Mouse (Mus musculus): ENCODE measurements around the gene Msantd2. TPM values are rescaled to one million over a fixed set of nuclear protein-coding genes. Genes with fewer than 3 reads are reported as not detected.

Msantd2 gene
- polyA plus RNA-seq, 1 experiment from 2014 or later, result 35.7 TPM

DNA sequence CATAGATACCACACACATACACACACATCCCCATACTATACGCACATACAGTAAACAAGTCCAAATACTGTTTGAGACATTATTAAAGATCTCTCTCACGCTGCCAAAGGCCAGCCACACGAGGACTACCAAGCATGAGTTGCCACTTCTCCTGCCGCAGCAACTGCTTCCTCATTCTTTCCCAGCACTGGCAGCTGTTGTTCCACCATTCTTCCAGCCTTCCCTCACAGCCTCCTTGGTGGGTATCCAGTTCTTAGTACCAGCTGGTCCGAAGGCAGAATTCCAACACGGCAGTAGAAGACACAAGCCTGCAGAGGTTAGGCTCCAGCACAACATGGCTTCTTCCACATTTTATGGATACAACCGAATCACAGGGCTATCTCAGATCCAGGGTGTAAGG lies 14.2 kb upstream of the Msantd2 start:
- Histone ChIP-seq H3K9me3 (ENCODE audit: low read depth, low read length) (no peaks in the 10 kb centered on the region), H3K36me3 (ENCODE audit: insufficient read depth) (no peaks in the 10 kb centered on the region), H3K27ac (ENCODE audit: low read depth) (no peak overlapping the region), H3K27me3 (ENCODE audit: insufficient read depth, low read length) (no peaks in the 10 kb centered on the region), H3K4me1 (ENCODE audit: insufficient read depth) (no peaks in the 10 kb centered on the region), H3K9ac (no peak overlapping the region), H3K4me2 (no peak overlapping the region), H3K4me3 (ENCODE audit: low read depth, low read length) (no peak overlapping the region)
- WGBS, result 77% methylated on average over 7 of the region's 7 CpGs
- ATAC-seq (ENCODE audit: insufficient read depth) (no peak), DNase-seq (no peak)
- TF ChIP-seq CTCF (IDR thresholded peaks at IDR 0.05; ENCODE audit: low read depth), result no peak

DNA sequence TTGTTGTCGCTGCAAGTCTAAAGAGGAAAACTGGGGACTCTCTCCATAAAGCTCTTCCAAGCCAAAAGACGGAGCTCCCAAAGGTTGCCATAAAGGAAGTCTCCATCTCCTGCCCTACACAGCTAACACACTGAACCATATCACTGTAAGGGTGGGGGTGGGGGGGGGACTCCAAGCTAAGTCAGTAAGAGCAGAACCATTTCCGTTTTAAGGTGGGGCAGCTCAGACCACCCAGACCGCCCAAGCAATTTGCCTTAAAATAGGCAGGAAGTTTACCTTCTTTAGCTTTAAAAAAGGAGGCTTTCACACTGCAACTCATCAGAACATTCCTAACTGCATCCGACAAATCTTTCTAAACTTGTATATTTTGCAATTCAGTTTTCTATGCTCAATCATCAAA lies 4.0 kb upstream of the Msantd2 start:
- no peak overlapping the region for H3K4me2 ChIP-seq
- DNase-seq, result no peak
- H3K9ac ChIP-seq, result no peak overlapping the region
- WGBS, result 58% methylated on average over 5 of the region's 5 CpGs
- no peak for TF ChIP-seq CTCF (IDR thresholded peaks at IDR 0.05; ENCODE audit: low read depth)
- no peaks in the 10 kb centered on the region for H3K27me3 ChIP-seq (ENCODE audit: insufficient read depth, low read length)
- no peak for ATAC-seq (ENCODE audit: insufficient read depth)
- H3K36me3 ChIP-seq (ENCODE audit: insufficient read depth), result no peaks in the 10 kb centered on the region
- H3K4me1 ChIP-seq (ENCODE audit: insufficient read depth), result no peaks in the 10 kb centered on the region
- no peaks in the 10 kb centered on the region for H3K9me3 ChIP-seq (ENCODE audit: low read depth, low read length)
- H3K4me3 ChIP-seq (ENCODE audit: low read depth, low read length), result no peak overlapping the region
- H3K27ac ChIP-seq (ENCODE audit: low read depth), result no peak overlapping the region

DNA sequence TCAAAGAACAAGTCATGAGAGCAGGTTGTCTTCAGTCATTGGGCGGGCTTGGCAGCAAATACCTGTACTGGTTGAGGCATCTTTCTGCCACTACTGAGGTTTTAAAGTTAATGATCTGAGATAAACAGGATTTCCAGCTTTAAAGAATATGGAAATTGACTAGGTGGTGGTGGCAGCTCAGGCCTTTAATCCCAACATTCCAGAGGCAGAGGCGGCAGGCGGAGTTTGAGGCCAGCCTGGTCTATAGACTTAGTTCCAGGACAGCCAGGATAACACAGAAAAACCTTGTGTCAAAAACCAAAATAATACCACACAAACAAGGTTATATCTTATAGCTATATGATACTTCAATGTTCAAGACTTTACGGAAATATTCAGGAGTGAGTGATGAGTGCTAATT lies 1.1 kb upstream of the Msantd2 start:
- Histone ChIP-seq H3K4me3 (ENCODE audit: low read depth, low read length) (peak overlapping the region; percentile 99), H3K4me1 (ENCODE audit: insufficient read depth) (no peaks in the 10 kb centered on the region), H3K9ac (peak overlapping the region; percentile 93), H3K9me3 (ENCODE audit: low read depth, low read length) (no peaks in the 10 kb centered on the region), H3K27me3 (ENCODE audit: insufficient read depth, low read length) (no peaks in the 10 kb centered on the region), H3K27ac (ENCODE audit: low read depth) (peak overlapping the region; percentile 99), H3K4me2 (peak overlapping the region; percentile 62), H3K36me3 (ENCODE audit: insufficient read depth) (0 out of 2 replicates have a peak, but pooled peaks cover 3% of the 10 kb centered on the region)
- DNase-seq (peak; percentile 6), ATAC-seq (ENCODE audit: insufficient read depth) (no peak)
- WGBS, result 36% methylated on average over 4 of the region's 4 CpGs
- no peak for TF ChIP-seq CTCF (IDR thresholded peaks at IDR 0.05; ENCODE audit: low read depth)

DNA sequence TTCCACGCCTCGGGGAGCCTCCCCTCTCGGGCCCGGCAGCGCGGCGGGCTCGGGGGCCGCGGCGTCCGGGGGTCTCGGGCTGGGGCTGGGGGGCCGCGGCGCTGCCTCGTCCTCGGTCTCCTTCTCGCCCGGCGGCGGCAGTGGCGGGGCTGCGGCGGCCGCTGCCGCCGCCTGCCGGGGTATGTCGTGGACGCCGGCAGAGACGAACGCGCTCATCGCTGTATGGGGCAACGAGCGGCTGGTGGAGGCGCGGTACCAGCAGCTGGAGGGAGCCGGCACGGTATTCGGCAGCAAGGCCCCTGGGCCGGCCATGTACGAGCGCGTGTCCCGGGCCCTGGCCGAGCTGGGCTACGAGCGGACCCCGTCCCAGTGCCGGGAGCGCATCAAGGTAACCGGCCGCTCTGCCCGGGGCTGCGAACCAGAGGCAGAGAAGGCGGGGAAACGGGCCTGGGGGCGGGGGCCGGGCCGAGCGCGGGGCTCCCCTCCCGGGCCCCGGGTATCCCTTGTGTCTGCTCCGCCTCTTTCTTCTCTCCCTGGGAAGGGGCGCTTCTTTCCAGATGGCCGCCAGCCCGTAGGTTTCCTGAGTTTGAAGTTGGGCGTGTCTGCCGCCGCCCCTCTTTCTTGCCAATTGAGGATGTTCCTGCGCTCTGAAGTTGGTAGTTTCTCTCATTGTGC lies 464 bp downstream of the Msantd2 start:
- Histone ChIP-seq H3K4me3 (ENCODE audit: low read depth, low read length) (peak overlapping the region; percentile 99), H3K4me1 (ENCODE audit: insufficient read depth) (no peaks in the 10 kb centered on the region), H3K27me3 (ENCODE audit: insufficient read depth, low read length) (no peaks in the 10 kb centered on the region), H3K9me3 (ENCODE audit: low read depth, low read length) (no peaks in the 10 kb centered on the region), H3K9ac (peak overlapping the region; percentile 93), H3K36me3 (ENCODE audit: insufficient read depth) (0 out of 2 replicates have a peak, but pooled peaks cover 3% of the 10 kb centered on the region), H3K4me2 (peak overlapping the region; percentile 62), H3K27ac (ENCODE audit: low read depth) (peak overlapping the region; percentile 99)
- peak; percentile 86 for DNase-seq
- WGBS, result 0% methylated on average over 59 of the region's 75 CpGs
- TF ChIP-seq CTCF (IDR thresholded peaks at IDR 0.05; ENCODE audit: low read depth), result no peak
- ATAC-seq (ENCODE audit: insufficient read depth), result peak; percentile 79

DNA sequence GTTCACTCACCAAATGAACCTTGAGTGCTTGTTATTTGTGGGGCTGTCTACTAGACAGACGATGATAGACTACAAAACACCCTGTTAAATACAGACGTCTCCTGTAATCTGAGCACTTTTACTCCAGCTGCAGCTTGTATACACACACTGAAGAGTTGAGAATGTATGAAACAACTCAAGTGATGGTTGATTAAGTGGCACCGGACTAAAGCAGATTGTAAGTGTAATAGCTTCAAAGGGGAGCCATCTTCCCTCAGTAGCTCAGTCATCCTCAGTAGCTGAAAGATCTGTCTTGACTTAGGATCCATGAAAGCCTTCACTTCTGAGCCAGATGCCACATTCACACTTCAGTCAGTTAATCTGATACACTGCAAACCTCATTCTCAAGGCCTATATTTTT lies 6.6 kb downstream of the Msantd2 start:
- Histone ChIP-seq H3K4me2 (no peak overlapping the region), H3K4me1 (ENCODE audit: insufficient read depth) (peaks cover 4% of the 10 kb centered on the region; the same call in 1 of the 2 replicates), H3K27me3 (ENCODE audit: insufficient read depth, low read length) (no peaks in the 10 kb centered on the region), H3K4me3 (ENCODE audit: low read depth, low read length) (no peak overlapping the region), H3K9me3 (ENCODE audit: low read depth, low read length) (no peaks in the 10 kb centered on the region), H3K27ac (ENCODE audit: low read depth) (0 out of 2 replicates have a peak overlapping the region, but pooled peaks have one; percentile 65), H3K36me3 (ENCODE audit: insufficient read depth) (peaks cover 10% of the 10 kb centered on the region; the same call in 1 of the 2 replicates), H3K9ac (no peak overlapping the region)
- ATAC-seq (ENCODE audit: insufficient read depth), result peak; percentile 96
- no peak for TF ChIP-seq CTCF (IDR thresholded peaks at IDR 0.05; ENCODE audit: low read depth)
- 20% methylated on average over 3 of the region's 3 CpGs for WGBS
- DNase-seq, result peak; percentile 96

DNA sequence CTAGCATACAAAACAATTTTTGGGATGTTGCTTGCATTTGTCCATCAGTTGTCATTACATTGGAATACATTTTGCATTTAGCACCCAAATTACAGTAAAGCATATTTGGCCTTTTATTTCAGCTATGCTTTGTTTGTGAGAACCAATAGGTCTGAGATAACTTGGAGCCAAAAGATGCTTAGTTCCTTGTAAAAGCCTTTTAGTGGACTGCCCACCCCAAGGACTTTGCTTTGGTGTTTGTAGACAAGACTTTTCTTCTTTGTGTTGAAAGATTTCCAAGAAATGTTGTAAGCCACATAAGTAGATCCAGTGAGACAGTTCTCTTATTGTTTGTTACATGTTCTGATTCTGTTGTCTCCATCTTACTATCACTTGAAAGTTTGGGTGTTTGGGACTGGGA lies 7.2 kb downstream of the Msantd2 start:
- Histone ChIP-seq H3K9me3 (ENCODE audit: low read depth, low read length) (no peaks in the 10 kb centered on the region), H3K9ac (no peak overlapping the region), H3K4me3 (ENCODE audit: low read depth, low read length) (no peak overlapping the region), H3K36me3 (ENCODE audit: insufficient read depth) (peaks cover 10% of the 10 kb centered on the region; the same call in 1 of the 2 replicates), H3K4me1 (ENCODE audit: insufficient read depth) (peaks cover 4% of the 10 kb centered on the region; the same call in 1 of the 2 replicates), H3K4me2 (no peak overlapping the region), H3K27me3 (ENCODE audit: insufficient read depth, low read length) (no peaks in the 10 kb centered on the region), H3K27ac (ENCODE audit: low read depth) (peak overlapping the region; percentile 65)
- DNase-seq, result no peak
- no peak for TF ChIP-seq CTCF (IDR thresholded peaks at IDR 0.05; ENCODE audit: low read depth)
- peak; percentile 32 for ATAC-seq (ENCODE audit: insufficient read depth)

DNA sequence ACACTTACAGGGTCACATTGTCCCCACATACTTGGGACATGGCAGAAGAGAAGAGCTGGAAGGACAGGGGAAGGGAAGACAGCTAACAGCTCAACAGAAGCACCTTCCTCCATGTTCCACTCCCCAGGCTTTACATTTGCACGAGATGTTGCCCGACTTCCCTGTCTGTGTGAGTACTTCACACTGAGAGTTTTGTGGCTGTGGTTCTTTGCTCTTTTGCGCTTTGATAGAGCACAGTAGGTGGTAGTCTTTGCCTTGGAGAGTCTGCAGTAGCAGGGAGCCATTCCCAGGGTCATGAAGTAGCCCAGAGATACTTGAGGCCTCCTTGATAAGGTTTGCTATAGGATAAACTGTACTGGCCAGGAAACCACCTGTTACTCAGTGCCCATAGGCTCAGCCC lies 11.1 kb downstream of the Msantd2 start:
- H3K27ac ChIP-seq (ENCODE audit: low read depth), result no peak overlapping the region
- no peak overlapping the region for H3K4me3 ChIP-seq (ENCODE audit: low read depth, low read length)
- H3K9me3 ChIP-seq (ENCODE audit: low read depth, low read length), result no peaks in the 10 kb centered on the region
- H3K27me3 ChIP-seq (ENCODE audit: insufficient read depth, low read length), result no peaks in the 10 kb centered on the region
- no peak overlapping the region for H3K9ac ChIP-seq
- 68% methylated on average over 3 of the region's 3 CpGs for WGBS
- DNase-seq, result no peak
- ATAC-seq (ENCODE audit: insufficient read depth), result no peak
- peaks cover 4% of the 10 kb centered on the region; the same call in 1 of the 2 replicates for H3K4me1 ChIP-seq (ENCODE audit: insufficient read depth)
- no peak for TF ChIP-seq CTCF (IDR thresholded peaks at IDR 0.05; ENCODE audit: low read depth)
- peaks cover 7% of the 10 kb centered on the region; the same call in 1 of the 2 replicates for H3K36me3 ChIP-seq (ENCODE audit: insufficient read depth)
- H3K4me2 ChIP-seq, result no peak overlapping the region

Measured in lung, embryonic 14.5 days (tissue).